Mouse (Mus musculus): Measurements from ENCODE around the gene Gm10273. TPM values are rescaled to one million over a fixed set of nuclear protein-coding genes. Genes with fewer than 3 reads are reported as not detected.
A peak's percentile ranks its signal among the peaks of the same experiment; 100 is the strongest.
"Not testable (repeated sequence)": the region's sequence is repeated elsewhere in the genome, so short reads cannot be mapped to it uniquely, and the experiment has no call there.

Gm10273 gene
- polyA plus RNA-seq, 1 experiment from 2014 or later = 0.96 TPM

DNA sequence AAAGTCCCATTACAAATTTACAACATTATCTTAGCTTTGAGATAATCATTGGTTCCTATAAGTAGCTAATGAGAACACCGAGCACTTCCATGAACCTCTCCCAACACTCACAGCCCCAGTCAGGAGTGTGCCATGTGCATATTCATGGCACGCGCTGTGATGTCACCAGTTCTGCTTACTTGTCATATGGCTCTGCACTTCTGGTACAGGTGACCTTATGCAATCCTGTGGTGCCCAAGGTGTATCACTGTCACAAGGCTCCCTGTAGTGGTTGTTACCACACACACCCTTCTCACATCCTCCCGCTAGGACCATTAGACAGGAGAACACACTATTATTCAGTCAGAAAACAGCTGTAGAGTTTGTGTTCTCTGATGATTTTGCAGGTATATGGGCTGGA, 28.7 kb upstream of the Gm10273 start:
- no peak for ATAC-seq
- in situ Hi-C loops (cut with MboI; ENCODE audit: low pct_unique_long_range_greater_than_20kb) = no loop called here
- DNase-seq (ENCODE audit: low read depth, low spot score) = no peak
- TF ChIP-seq CTCF (IDR thresholded peaks at IDR 0.05) = no peak
- ChIA-PET POLR2A (interaction anchor here (1.0 kb wide), 1 partner anchor 41 kb away, joined by 3 read pairs; no protein-coding TSS in a partner anchor), CTCF (interaction anchor here (1.0 kb wide), 1 partner anchor 10 kb away, joined by 3 read pairs; no protein-coding TSS in a partner anchor)
- no peaks in the 10 kb centered on the region for H3K27me3 ChIP-seq

DNA sequence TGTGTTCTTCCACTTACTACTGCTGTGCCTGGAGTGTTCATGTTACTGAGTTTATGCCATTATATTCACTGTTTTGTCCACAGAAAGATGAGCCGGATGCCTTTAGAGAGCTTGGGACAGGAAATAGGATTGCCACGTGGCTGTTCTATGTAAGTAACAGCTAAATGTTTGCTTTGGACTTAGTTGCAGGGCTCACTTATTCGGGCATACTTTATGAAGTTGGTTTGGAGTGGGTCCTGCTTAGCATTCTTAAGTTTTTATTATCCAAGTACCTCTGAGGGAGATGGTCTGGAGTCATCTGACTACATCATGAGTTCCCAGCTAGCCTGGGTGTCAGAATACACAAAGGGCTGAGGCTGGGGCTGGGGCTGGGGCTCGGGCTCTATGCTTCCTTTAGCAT, 28.2 kb upstream of the Gm10273 start:
- POLR2A ChIA-PET = no interaction called here
- in situ Hi-C loops (cut with MboI; ENCODE audit: low pct_unique_long_range_greater_than_20kb) = no loop called here

DNA sequence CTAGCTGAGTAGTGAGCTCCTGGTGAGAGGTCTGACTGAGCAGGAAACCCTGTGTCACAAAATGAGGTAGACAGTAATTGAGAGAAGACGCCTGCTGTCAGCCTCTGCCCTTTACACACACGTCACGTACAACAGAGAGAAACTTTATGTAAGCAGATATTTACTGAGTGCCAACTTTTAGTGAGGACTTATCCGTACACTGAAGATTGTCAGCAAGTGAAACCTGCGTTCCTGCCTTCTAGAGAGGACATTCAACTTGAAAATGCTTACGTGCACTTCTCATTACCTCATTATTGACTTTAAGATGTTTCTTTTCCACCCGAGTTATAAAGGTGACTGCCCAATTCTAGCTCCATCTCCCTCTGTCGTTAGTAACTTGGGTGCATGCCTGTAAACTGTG, 26.7 kb upstream of the Gm10273 start:
- POLR2A ChIA-PET = interaction anchor here (0.9 kb wide), 1 partner anchor 11 kb away, joined by 3 read pairs; no protein-coding TSS in a partner anchor
- no peaks in the 10 kb centered on the region for H3K27me3 ChIP-seq
- DNase-seq (ENCODE audit: low read depth, low spot score) = no peak
- ATAC-seq = no peak
- in situ Hi-C loops (cut with MboI; ENCODE audit: low pct_unique_long_range_greater_than_20kb) = no loop called here
- TF ChIP-seq CTCF (IDR thresholded peaks at IDR 0.05) = no peak
- CTCF ChIA-PET = interaction anchor here (1.5 kb wide), 1 partner anchor 19 kb away, joined by 3 read pairs; no protein-coding TSS in a partner anchor

More for the DNA sequence above, 28.2 kb upstream of the Gm10273 start:
- ATAC-seq (no peak), DNase-seq (ENCODE audit: low read depth, low spot score) (no peak)
- no peaks in the 10 kb centered on the region for H3K27me3 ChIP-seq
- no peak for TF ChIP-seq CTCF (IDR thresholded peaks at IDR 0.05)
- CTCF ChIA-PET = interaction anchor here (1.0 to 1.1 kb wide), 2 partner anchors 9 to 12 kb away, joined by 3 to 4 read pairs; no protein-coding TSS in a partner anchor

DNA sequence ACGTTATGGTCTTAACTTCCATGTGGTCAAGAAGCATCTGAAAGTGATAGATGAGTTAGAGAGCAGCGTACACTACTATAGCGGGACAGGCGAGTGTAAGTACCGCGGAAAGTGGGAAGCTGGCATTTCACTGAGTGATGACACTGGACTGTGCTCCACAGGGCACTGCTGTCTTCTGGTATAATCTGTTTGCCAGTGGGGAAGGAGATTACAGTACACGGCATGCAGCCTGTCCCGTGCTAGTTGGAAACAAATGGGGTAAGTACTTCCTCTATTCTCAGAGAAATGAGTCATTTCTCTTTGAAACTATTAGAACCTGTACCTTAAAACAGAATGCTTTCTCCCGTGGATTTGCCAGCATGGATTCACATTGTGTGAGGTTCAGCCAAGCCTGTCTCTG, 26.0 kb upstream of the Gm10273 start:
- TF ChIP-seq CTCF (IDR thresholded peaks at IDR 0.05) = no peak
- ChIA-PET CTCF (interaction anchor here (1.5 kb wide), 1 partner anchor 18 kb away, joined by 3 read pairs; no protein-coding TSS in a partner anchor), POLR2A (interaction anchor here (0.9 kb wide), 1 partner anchor 10 kb away, joined by 3 read pairs; no protein-coding TSS in a partner anchor)
- in situ Hi-C loops (cut with MboI; ENCODE audit: low pct_unique_long_range_greater_than_20kb) = no loop called here
- DNase-seq (ENCODE audit: low read depth, low spot score) (no peak), ATAC-seq (no peak)
- no peaks in the 10 kb centered on the region for H3K27me3 ChIP-seq

DNA sequence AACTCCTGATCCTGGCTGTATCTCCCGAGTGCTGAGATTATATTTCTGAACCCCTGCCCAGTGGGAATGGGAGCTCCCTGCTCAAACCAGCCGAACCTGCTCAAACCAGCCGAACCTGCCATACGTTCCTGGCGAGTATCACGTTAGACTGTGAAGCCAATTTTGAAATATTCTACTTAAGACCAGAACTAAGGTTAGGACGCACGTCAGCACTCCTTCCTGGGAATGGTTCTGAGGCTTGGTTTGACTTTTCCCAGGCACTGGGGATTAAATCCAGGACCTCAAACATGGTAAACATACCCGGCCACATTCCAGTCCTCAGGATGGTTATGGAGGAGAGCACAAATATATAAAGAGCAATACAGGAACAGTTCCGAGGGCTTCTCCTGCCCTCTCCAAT, 17.5 kb upstream of the Gm10273 start:
- CTCF ChIA-PET = interaction anchor here (1.6 kb wide), 1 partner anchor 11 kb away, joined by 4 read pairs; no protein-coding TSS in a partner anchor
- ATAC-seq = no peak

DNA sequence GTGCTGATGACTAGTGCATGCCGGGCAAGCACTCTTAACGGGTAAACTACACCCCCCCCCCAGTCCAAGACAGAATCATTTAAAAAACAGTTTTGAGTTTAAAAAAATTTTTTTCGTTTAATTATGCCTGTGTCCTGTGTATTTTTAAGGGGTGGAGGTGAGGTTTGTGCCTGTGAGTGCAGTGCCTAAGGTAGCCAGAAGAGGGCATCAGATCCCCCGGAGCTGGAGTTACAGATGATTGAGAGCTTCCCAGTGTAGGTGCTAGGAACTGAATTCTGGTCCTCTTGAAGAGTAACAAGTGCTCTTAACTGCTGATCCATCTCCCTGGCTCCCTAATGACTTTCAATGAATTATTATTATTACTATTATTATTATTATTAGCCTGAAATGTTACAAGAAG, 16.7 kb upstream of the Gm10273 start:
- no peaks in the 10 kb centered on the region for H3K27me3 ChIP-seq
- TF ChIP-seq CTCF (IDR thresholded peaks at IDR 0.05) = peak; percentile 51
- ATAC-seq (no peak), DNase-seq (ENCODE audit: low read depth, low spot score) (no peak)
- CTCF ChIA-PET = interaction anchor here (1.4 kb wide), 1 partner anchor 11 kb away, joined by 4 read pairs; no protein-coding TSS in a partner anchor
- POLR2A ChIA-PET = interaction anchor here (0.7 to 1.6 kb wide), 2 partner anchors 10 to 176 kb away, joined by 3 to 5 read pairs; no protein-coding TSS in a partner anchor
- in situ Hi-C loops (cut with MboI; ENCODE audit: low pct_unique_long_range_greater_than_20kb) = no loop called here

More for the DNA sequence above, 17.5 kb upstream of the Gm10273 start:
- no peak for DNase-seq (ENCODE audit: low read depth, low spot score)
- no peak for TF ChIP-seq CTCF (IDR thresholded peaks at IDR 0.05)
- H3K27me3 ChIP-seq = no peaks in the 10 kb centered on the region
- POLR2A ChIA-PET = interaction anchor here (0.7 kb wide), 1 partner anchor 177 kb away, joined by 5 read pairs; no protein-coding TSS in a partner anchor
- in situ Hi-C loops (cut with MboI; ENCODE audit: low pct_unique_long_range_greater_than_20kb) = no loop called here

DNA sequence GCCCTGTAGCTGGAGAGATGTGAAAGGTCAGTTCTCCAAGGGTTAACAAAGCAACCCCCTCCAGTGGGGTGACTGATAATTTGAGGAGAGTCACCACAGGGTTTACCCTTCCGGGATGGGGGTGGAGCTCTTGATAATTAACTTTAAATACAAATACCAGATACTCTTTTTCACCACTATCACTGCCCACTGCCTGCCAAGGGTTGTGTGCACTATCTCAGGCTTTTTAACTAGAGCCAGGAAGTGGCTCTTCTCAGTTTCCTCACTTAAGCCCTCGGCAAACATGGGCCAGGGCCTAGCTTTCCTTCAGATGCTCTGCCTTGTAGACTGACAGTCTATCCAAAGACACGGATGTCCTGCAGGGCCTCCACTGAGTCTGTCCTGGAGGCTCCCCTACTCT, 15.5 kb upstream of the Gm10273 start:
- in situ Hi-C loops (cut with MboI; ENCODE audit: low pct_unique_long_range_greater_than_20kb) = no loop called here
- ChIA-PET POLR2A (interaction anchor here (1.6 kb wide), 1 partner anchor 11 kb away, joined by 3 read pairs; no protein-coding TSS in a partner anchor), CTCF (interaction anchor here (1.4 to 1.5 kb wide), 2 partner anchors 10 to 12 kb away, joined by 3 to 4 read pairs; no protein-coding TSS in a partner anchor)
- no peak for DNase-seq (ENCODE audit: low read depth, low spot score)
- ATAC-seq = no peak
- H3K27me3 ChIP-seq = no peaks in the 10 kb centered on the region
- no peak for TF ChIP-seq CTCF (IDR thresholded peaks at IDR 0.05)

DNA sequence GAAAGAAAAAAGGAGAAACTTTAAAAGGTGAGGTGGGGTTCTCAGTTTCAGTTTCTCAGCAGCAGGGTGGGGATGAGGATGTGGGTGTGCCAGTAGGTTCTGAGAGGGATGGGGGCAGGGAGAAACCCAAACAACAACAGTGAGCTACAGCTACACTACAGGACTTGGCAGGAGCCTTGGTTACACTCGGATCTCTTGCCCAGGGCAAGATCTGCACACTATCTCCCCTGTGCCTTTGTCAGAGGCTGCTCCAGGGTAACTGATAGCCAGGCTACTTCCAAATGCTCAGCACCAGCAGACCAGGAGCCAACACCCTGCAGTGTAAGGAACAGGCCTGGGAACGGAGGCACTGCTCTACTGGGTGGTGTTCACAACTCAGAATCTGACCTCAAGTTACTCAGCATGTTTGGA, 15.0 kb upstream of the Gm10273 start:
- ChIA-PET POLR2A (interaction anchor here (1.6 kb wide), 1 partner anchor 12 kb away, joined by 3 read pairs; no protein-coding TSS in a partner anchor), CTCF (interaction anchor here (1.5 kb wide), 1 partner anchor 10 kb away, joined by 3 read pairs; no protein-coding TSS in a partner anchor)
- TF ChIP-seq CTCF (IDR thresholded peaks at IDR 0.05) = no peak
- no peak for DNase-seq (ENCODE audit: low read depth, low spot score)
- no peak for ATAC-seq
- H3K27me3 ChIP-seq = no peaks in the 10 kb centered on the region
- in situ Hi-C loops (cut with MboI; ENCODE audit: low pct_unique_long_range_greater_than_20kb) = no loop called here

DNA sequence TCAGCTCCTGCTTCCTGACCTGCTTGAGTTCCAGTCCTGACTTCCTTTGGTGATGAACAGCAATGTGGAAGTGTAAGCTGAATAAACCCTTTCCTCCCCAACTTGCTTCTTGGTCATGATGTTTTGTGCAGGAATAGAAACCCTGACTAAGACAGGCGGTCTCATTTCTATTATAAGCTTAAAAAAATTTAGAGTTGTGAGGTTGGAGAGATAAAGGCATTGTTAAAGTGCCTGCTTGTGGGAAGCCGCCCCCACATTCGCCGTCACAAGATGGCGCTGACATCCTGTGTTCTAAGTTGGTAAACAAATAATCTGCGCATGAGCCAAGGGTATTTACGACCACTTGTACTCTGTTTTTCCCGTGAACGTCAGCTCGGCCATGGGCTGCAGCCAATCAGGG, 13.9 kb upstream of the Gm10273 start:
- H3K27me3 ChIP-seq; DNase-seq (ENCODE audit: low read depth, low spot score); CTCF ChIA-PET; POLR2A ChIA-PET; in situ Hi-C loops (cut with MboI; ENCODE audit: low pct_unique_long_range_greater_than_20kb); ATAC-seq: not testable (repeated sequence)

DNA sequence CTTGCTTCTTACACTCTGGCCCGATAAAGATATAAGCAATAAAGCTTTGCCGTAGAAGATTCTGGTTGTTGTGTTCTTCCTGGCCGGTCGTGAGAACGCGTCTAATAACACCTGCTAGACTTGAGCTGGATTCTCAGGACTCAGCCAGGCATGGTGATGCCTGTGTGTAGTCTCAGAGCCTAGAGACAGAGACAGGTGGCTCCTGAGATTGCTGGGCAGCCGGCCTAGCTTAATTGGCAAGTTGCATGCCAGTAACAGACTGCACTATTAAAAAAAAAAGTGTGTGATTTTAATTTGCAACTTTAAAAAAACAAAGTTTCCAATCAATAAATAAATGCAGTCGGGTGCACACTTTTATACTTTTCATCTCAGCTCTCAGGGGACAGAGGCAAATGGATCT, 8.5 kb upstream of the Gm10273 start:
- in situ Hi-C loops (cut with MboI; ENCODE audit: low pct_unique_long_range_greater_than_20kb) = no loop called here
- CTCF ChIA-PET = interaction anchor here (1.0 to 1.1 kb wide), 2 partner anchors 18 to 76 kb away, joined by 3 read pairs; no protein-coding TSS in a partner anchor
- no peak for DNase-seq (ENCODE audit: low read depth, low spot score)
- POLR2A ChIA-PET = no interaction called here
- H3K27me3 ChIP-seq = no peaks in the 10 kb centered on the region
- no peak for TF ChIP-seq CTCF (IDR thresholded peaks at IDR 0.05)
- ATAC-seq = no peak

DNA sequence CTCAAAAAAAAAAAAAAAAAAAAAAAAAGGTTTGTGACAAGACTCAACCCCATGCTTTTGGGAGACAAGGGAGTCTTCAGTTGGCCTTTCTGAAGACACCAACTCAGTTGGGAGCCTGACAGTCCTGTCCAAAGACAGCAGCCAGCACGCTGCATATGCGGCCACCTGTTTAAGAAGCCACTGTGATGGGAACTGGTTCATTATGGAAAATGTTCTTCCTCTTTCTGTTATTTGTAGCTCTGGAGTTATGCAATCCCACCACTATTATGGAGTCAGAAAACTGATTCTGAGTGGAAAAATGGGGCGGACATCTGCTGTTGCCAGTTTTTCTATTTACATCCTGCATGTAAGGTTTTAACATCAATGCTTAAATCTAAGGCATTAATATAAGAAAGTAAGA, 5.8 kb upstream of the Gm10273 start:
- in situ Hi-C loops (cut with MboI; ENCODE audit: low pct_unique_long_range_greater_than_20kb) = no loop called here
- POLR2A ChIA-PET = no interaction called here
- DNase-seq (ENCODE audit: low read depth, low spot score) = no peak
- CTCF ChIA-PET = interaction anchor here (1.3 kb wide), 1 partner anchor 13 kb away, joined by 4 read pairs; no protein-coding TSS in a partner anchor
- no peaks in the 10 kb centered on the region for H3K27me3 ChIP-seq
- no peak for TF ChIP-seq CTCF (IDR thresholded peaks at IDR 0.05)
- no peak for ATAC-seq

All from Patski (cell line).